ENCODE assay signal across 14 mouse cellular contexts in the genomic region with DNA sequence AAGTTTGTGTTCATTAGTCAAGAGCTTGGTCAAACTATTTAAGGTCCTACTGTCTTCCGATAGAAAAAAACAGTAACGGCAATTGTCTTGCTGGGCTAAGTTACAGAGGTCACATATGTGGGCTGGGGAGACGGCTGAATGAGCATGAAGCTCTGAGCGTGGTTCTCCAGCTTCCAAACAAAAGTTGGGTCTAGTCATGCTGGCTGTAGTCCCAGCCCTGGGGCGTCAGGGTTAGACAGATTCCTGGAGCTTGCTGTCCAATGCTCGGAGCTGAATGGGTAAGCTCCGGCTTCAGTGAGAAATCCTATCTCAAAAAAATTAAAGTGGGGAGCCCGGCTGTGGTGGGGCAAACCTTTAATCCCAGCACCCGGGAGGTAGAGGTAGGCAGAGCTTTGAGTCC. TPM values are rescaled to one million over a fixed set of nuclear protein-coding genes. Genes with fewer than 3 reads are reported as not detected.
DNase-seq lines count a peak whose midpoint lies in the region; ATAC-seq and TF ChIP-seq lines count a peak whose summit lies in the region.
"Had no signal": no experiment of that assay in that cellular context is flagged by ENCODE, and none has a peak within 500 bp of the region (broad histone marks: within the 10 kb centered on the region; RNA-seq: fewer than 3 reads in every experiment).

No protein-coding gene starts in this region.

- no peaks in the 10 kb centered on the region for H3K4me1 ChIP-seq in forebrain, postnatal 0 days (ENCODE audit: insufficient read depth)
- H3K4me1 ChIP-seq in forebrain, embryonic 13.5 days: no peaks in the 10 kb centered on the region
- no peaks in the 10 kb centered on the region for H3K4me1 ChIP-seq in intestine, embryonic 14.5 days (replicated peaks; ENCODE audit: control insufficient read depth, insufficient read depth, low read length)
- H3K4me1 ChIP-seq in intestine, embryonic 15.5 days (replicated peaks): no peaks in the 10 kb centered on the region
- H3K4me1 ChIP-seq: neural tube, embryonic 15.5 days had no signal

- H3K27me3 ChIP-seq in forebrain, postnatal 0 days (ENCODE audit: insufficient read depth, low read length): no peaks in the 10 kb centered on the region
- no peaks in the 10 kb centered on the region for H3K27me3 ChIP-seq in forebrain, embryonic 13.5 days
- H3K27me3 ChIP-seq in intestine, embryonic 14.5 days (replicated peaks; ENCODE audit: control insufficient read depth, insufficient read depth, low read length): no peaks in the 10 kb centered on the region
- no peaks in the 10 kb centered on the region for H3K27me3 ChIP-seq in intestine, embryonic 15.5 days (replicated peaks)
- H3K27me3 ChIP-seq: embryonic facial prominence, embryonic 13.5 days; neural tube, embryonic 15.5 days had no signal

- no peaks in the 10 kb centered on the region for H3K9me3 ChIP-seq in forebrain, postnatal 0 days (ENCODE audit: low read length)
- H3K9me3 ChIP-seq in forebrain, embryonic 13.5 days (replicated peaks): no peaks in the 10 kb centered on the region
- H3K9me3 ChIP-seq in intestine, embryonic 14.5 days (ENCODE audit: control insufficient read depth, low read length): no peaks in the 10 kb centered on the region
- H3K9me3 ChIP-seq in intestine, embryonic 15.5 days: no peaks in the 10 kb centered on the region
- H3K9me3 ChIP-seq: embryonic facial prominence, embryonic 13.5 days; neural tube, embryonic 15.5 days had no signal

- H3K27ac ChIP-seq in forebrain, postnatal 0 days (ENCODE audit: low read depth, low read length): no peak overlapping the region
- H3K27ac ChIP-seq in forebrain, embryonic 13.5 days: no peak overlapping the region
- H3K27ac ChIP-seq in intestine, embryonic 14.5 days (ENCODE audit: low read depth): no peak overlapping the region
- no peak overlapping the region for H3K27ac ChIP-seq in intestine, embryonic 15.5 days
- H3K27ac ChIP-seq: embryonic facial prominence, embryonic 13.5 days; kidney, postnatal 0 days; neural tube, embryonic 15.5 days; stomach, postnatal 0 days had no signal

- no peak overlapping the region for H3K4me3 ChIP-seq in forebrain, postnatal 0 days (ENCODE audit: low read depth, low read length)
- H3K4me3 ChIP-seq in forebrain, embryonic 13.5 days: no peak overlapping the region
- H3K4me3 ChIP-seq in intestine, embryonic 14.5 days (ENCODE audit: low read depth, low read length): no peak overlapping the region
- H3K4me3 ChIP-seq in intestine, embryonic 15.5 days (replicated peaks): no peak overlapping the region
- H3K4me3 ChIP-seq: neural tube, embryonic 15.5 days had no signal

- no peak overlapping the region for H3K9ac ChIP-seq in forebrain, postnatal 0 days
- H3K9ac ChIP-seq in forebrain, embryonic 13.5 days: no peak overlapping the region
- no peak overlapping the region for H3K9ac ChIP-seq in intestine, embryonic 14.5 days (ENCODE audit: low read length)
- H3K9ac ChIP-seq in intestine, embryonic 15.5 days: no peak overlapping the region
- H3K9ac ChIP-seq: embryonic facial prominence, embryonic 13.5 days; neural tube, embryonic 15.5 days had no signal

- TF ChIP-seq CTCF in forebrain, postnatal 0 days (IDR thresholded peaks at IDR 0.05; ENCODE audit: low read depth): no peak

- peak; percentile 16 for DNase-seq in forebrain, postnatal 0 days
- peak; percentile 29 for DNase-seq in intestine, embryonic 14.5 days (ENCODE audit: low spot score)
- peak; percentile 20 for DNase-seq in ovary, adult 18-20 months (ENCODE audit: low spot score)
- no peak for DNase-seq in ovary, postnatal 14 days (ENCODE audit: low spot score)
- peak; percentile 47 to 58 for DNase-seq in kidney, postnatal 25 days
- no peak for DNase-seq in thymus, postnatal 10 days (ENCODE audit: low spot score in 2 of 2)
- DNase-seq: cerebellum, postnatal 25 days; lung, postnatal 36 days had no signal

- H3K4me2 ChIP-seq in forebrain, postnatal 0 days (ENCODE audit: low read depth): no peak overlapping the region
- H3K4me2 ChIP-seq in forebrain, embryonic 13.5 days: no peak overlapping the region
- H3K4me2 ChIP-seq in intestine, embryonic 14.5 days (ENCODE audit: low read length): no peak overlapping the region
- H3K4me2 ChIP-seq in intestine, embryonic 15.5 days (replicated peaks): no peak overlapping the region
- H3K4me2 ChIP-seq: neural tube, embryonic 15.5 days had no signal

- no peak for ATAC-seq in forebrain, postnatal 0 days
- no peak for ATAC-seq in forebrain, embryonic 13.5 days
- no peak for ATAC-seq in intestine, embryonic 14.5 days (replicated peaks; ENCODE audit: low FRiP score, low TSS enrichment, low read depth)
- ATAC-seq in intestine, embryonic 15.5 days: no peak

- H3K36me3 ChIP-seq in forebrain, postnatal 0 days (ENCODE audit: insufficient read depth): no peaks in the 10 kb centered on the region
- no peaks in the 10 kb centered on the region for H3K36me3 ChIP-seq in forebrain, embryonic 13.5 days (ENCODE audit: poor library complexity, severe bottlenecking)
- no peaks in the 10 kb centered on the region for H3K36me3 ChIP-seq in intestine, embryonic 14.5 days (ENCODE audit: control insufficient read depth, insufficient read depth, low read length)
- H3K36me3 ChIP-seq in intestine, embryonic 15.5 days: no peaks in the 10 kb centered on the region
- H3K36me3 ChIP-seq: embryonic facial prominence, embryonic 13.5 days; neural tube, embryonic 15.5 days had no signal

- WGBS in forebrain, postnatal 0 days: 46% methylated on average over 9 of the region's 9 CpGs
- 77% methylated on average over 9 of the region's 9 CpGs for WGBS in forebrain, embryonic 13.5 days
- WGBS in intestine, embryonic 14.5 days: 82% methylated on average over 9 of the region's 9 CpGs
- 74% methylated on average over 9 of the region's 9 CpGs for WGBS in intestine, embryonic 15.5 days

RNA-seq across cellular contexts. Expression of gene Gm36028, which starts 7.7 kb away (rescaled TPM):
- total RNA-seq in forebrain, postnatal 0 days (2014; rRNA removed): not detected in 2 replicates
- polyA plus RNA-seq in forebrain, postnatal 0 days (2015; fragmentation: Nextera tagmentation; extraction: Ambion mirVana): 0.21 and 0.28 TPM in 2 replicates
- 0.16 TPM in 1 of 2 replicates, not detected in the other for polyA plus RNA-seq in forebrain, embryonic 13.5 days (2015; fragmentation: Nextera tagmentation; extraction: Ambion mirVana)
- polyA plus RNA-seq in intestine, embryonic 14.5 days (2014; fragmentation: Nextera tagmentation; extraction: Ambion mirVana): not detected in 2 replicates
- polyA plus RNA-seq in intestine, embryonic 15.5 days (2015; fragmentation: Nextera tagmentation; extraction: Ambion mirVana): 0.80 and 1.8 TPM in 2 replicates
- polyA plus RNA-seq: neural tube, embryonic 15.5 days had no signal

RNA-seq across cellular contexts. Expression of gene Lrrc58, which starts 14.9 kb away (rescaled TPM):
- 66.5 and 97.5 TPM in 2 replicates for total RNA-seq in forebrain, postnatal 0 days (2014; rRNA removed)
- 28.3 and 43.7 TPM in 2 replicates for polyA plus RNA-seq in forebrain, postnatal 0 days (2015; fragmentation: Nextera tagmentation; extraction: Ambion mirVana)
- 55.3 and 55.4 TPM in 2 replicates for polyA plus RNA-seq in forebrain, embryonic 13.5 days (2015; fragmentation: Nextera tagmentation; extraction: Ambion mirVana)
- 56.2 and 59.7 TPM in 2 replicates for polyA plus RNA-seq in intestine, embryonic 14.5 days (2014; fragmentation: Nextera tagmentation; extraction: Ambion mirVana)
- 48.0 and 52.4 TPM in 2 replicates for polyA plus RNA-seq in intestine, embryonic 15.5 days (2015; fragmentation: Nextera tagmentation; extraction: Ambion mirVana)

Comparison
In these comparisons a context has a peak if more than half of its experiments do, and no peak if none do; other contexts are left out.
1. DNase-seq: peak in forebrain, postnatal 0 days (single experiment), intestine, embryonic 14.5 days (single experiment), ovary, adult 18-20 months (single experiment) and kidney, postnatal 25 days (2 of 2); none in ovary, postnatal 14 days (single experiment) and thymus, postnatal 10 days (0 of 2).